Comparison of ENCODE assay signal across 8 mouse cellular contexts in genomic region chr12:31116005-31116466, GRCm38 (mm10). TPM values are rescaled to one million over a fixed set of nuclear protein-coding genes. Genes with fewer than 3 reads are reported as not detected.
DNase-seq lines count a peak whose midpoint lies in the region; ATAC-seq and TF ChIP-seq lines count a peak whose summit lies in the region.

No protein-coding gene starts in this region.

- H3K9ac ChIP-seq in kidney, embryonic 16.5 days (replicated peaks; ENCODE audit: low read length): no peak overlapping the region
- no peak overlapping the region for H3K9ac ChIP-seq in liver, embryonic 13.5 days

- peak; percentile 24 for DNase-seq in thymus, adult 2 months
- DNase-seq in thymus, adult 18-20 months: no peak
- peak; percentile 26 to 51 for DNase-seq in cerebellum, adult 18-20 months
- DNase-seq in frontal cortex, adult 2 months (ENCODE audit: extremely low spot score in 1 of 2, low spot score in 1 of 2): peak; percentile 4 to 68
- peak; percentile 10 for DNase-seq in liver, embryonic 13.5 days
- peak; percentile 54 for DNase-seq in retina, postnatal 7 days (ENCODE audit: low read depth, low spot score)
- peak; percentile 37 to 68 for DNase-seq in urinary bladder, postnatal 4 days (ENCODE audit: low spot score in 2 of 2)

- H3K4me1 ChIP-seq in thymus, adult 2 months (replicated peaks; ENCODE audit: control insufficient read depth, insufficient read depth, low read length): no peaks in the 10 kb centered on the region
- peaks cover 11% of the 10 kb centered on the region; the same call in 1 of the 2 replicates for H3K4me1 ChIP-seq in kidney, embryonic 16.5 days (ENCODE audit: insufficient read depth, low read length)
- H3K4me1 ChIP-seq in liver, embryonic 13.5 days (replicated peaks): no peaks in the 10 kb centered on the region

- no peak for TF ChIP-seq CTCF in thymus, adult 2 months (IDR thresholded peaks at IDR 0.05; ENCODE audit: borderline replicate concordance, control insufficient read depth, extremely low read depth, insufficient read depth, low read length, poor library complexity)

- H3K4me3 ChIP-seq in thymus, adult 2 months (ENCODE audit: control insufficient read depth, insufficient read depth, low read length): no peak overlapping the region
- H3K4me3 ChIP-seq in kidney, embryonic 16.5 days (ENCODE audit: low read length): no peak overlapping the region
- no peak overlapping the region for H3K4me3 ChIP-seq in liver, embryonic 13.5 days (replicated peaks)

- no peaks in the 10 kb centered on the region for H3K36me3 ChIP-seq in thymus, adult 2 months (ENCODE audit: control insufficient read depth, insufficient read depth, low read length)
- no peaks in the 10 kb centered on the region for H3K36me3 ChIP-seq in kidney, embryonic 16.5 days (ENCODE audit: insufficient read depth, low read length)
- no peaks in the 10 kb centered on the region for H3K36me3 ChIP-seq in liver, embryonic 13.5 days

- H3K4me2 ChIP-seq in kidney, embryonic 16.5 days (replicated peaks; ENCODE audit: low read depth, low read length): no peak overlapping the region
- H3K4me2 ChIP-seq in liver, embryonic 13.5 days: no peak overlapping the region

- no peak for TF ChIP-seq POLR2A in thymus, adult 2 months (IDR thresholded peaks at IDR 0.05; ENCODE audit: control insufficient read depth, extremely low read depth, insufficient read depth, low read length, poor library complexity)

- WGBS in thymus, adult 2 months: 24% methylated on average over 8 of the region's 8 CpGs
- 10% methylated on average over 8 of the region's 8 CpGs for WGBS in kidney, embryonic 16.5 days
- WGBS in liver, embryonic 13.5 days (ENCODE audit: insufficient replicate concordance): 12% methylated on average over 8 of the region's 8 CpGs

- H3K9me3 ChIP-seq in kidney, embryonic 16.5 days (ENCODE audit: low read length): no peaks in the 10 kb centered on the region
- no peaks in the 10 kb centered on the region for H3K9me3 ChIP-seq in liver, embryonic 13.5 days (replicated peaks)

- peak; percentile 35; the same call in 1 of the 2 replicates for ATAC-seq in kidney, embryonic 16.5 days (ENCODE audit: low FRiP score, low TSS enrichment)
- no peak for ATAC-seq in liver, embryonic 13.5 days (ENCODE audit: low read depth)

- no peak overlapping the region for H3K27ac ChIP-seq in thymus, adult 2 months (ENCODE audit: control insufficient read depth, insufficient read depth, low read length)
- H3K27ac ChIP-seq in kidney, embryonic 16.5 days (ENCODE audit: low read length): no peak overlapping the region
- no peak overlapping the region for H3K27ac ChIP-seq in liver, embryonic 13.5 days

- H3K27me3 ChIP-seq in thymus, adult 2 months (ENCODE audit: control insufficient read depth, insufficient read depth, low read length): no peaks in the 10 kb centered on the region
- H3K27me3 ChIP-seq in kidney, embryonic 16.5 days (ENCODE audit: insufficient read depth, low read length): no peaks in the 10 kb centered on the region
- no peaks in the 10 kb centered on the region for H3K27me3 ChIP-seq in liver, embryonic 13.5 days

RNA-seq across cellular contexts. Expression of gene Fam110c, which starts 42.4 kb away (rescaled TPM):
- 0.40 and 0.51 TPM in 2 replicates for polyA plus RNA-seq in thymus, adult 2 months (2012; rRNA removed)
- 0.57 and 0.70 TPM in 2 replicates for polyA plus RNA-seq in frontal cortex, adult 2 months (2012; rRNA removed)
- 5.9 and 6.7 TPM in 2 replicates for polyA plus RNA-seq in kidney, embryonic 16.5 days (2015; fragmentation: Nextera tagmentation; extraction: Ambion mirVana)
- 1.5 TPM in 2 replicates for polyA plus RNA-seq in liver, embryonic 13.5 days (2015; fragmentation: Nextera tagmentation; extraction: Ambion mirVana)

Comparison
In these comparisons a context has a peak if more than half of its experiments do, and no peak if none do; other contexts are left out.
1. DNase-seq: peak in thymus, adult 2 months (single experiment), cerebellum, adult 18-20 months (2 of 2), frontal cortex, adult 2 months (2 of 2), liver, embryonic 13.5 days (single experiment), retina, postnatal 7 days (single experiment) and urinary bladder, postnatal 4 days (2 of 2); none in thymus, adult 18-20 months (0 of 2).